Mouse (Mus musculus) megakaryocyte progenitor cell, adult 5-6 weeks (primary cell): ENCODE results near the gene Cyp4f15. TPM values are rescaled to one million over a fixed set of nuclear protein-coding genes. Genes with fewer than 3 reads are reported as not detected.

ENCODE experiments used
- total RNA-seq, 2 experiments: library from RNA; stranded (forward) in 1 of 2; stranded (reverse) in 1 of 2; fragments of 157-497, 149-512 nt in 1 of 2; fragments of 200-1000 nt in 1 of 2; gene quantifications; 2 replicates each; pipeline versions ENCODE4 v1.2.3 to v1.2.4; 2015 to 2017

The Cyp4f15 gene
- total RNA-seq, 2 experiments from 2014 or later = not detected

Other genes starting within 250 kb of the Cyp4f15 start
- gene Cyp4f39, start 232.9 kb upstream of the Cyp4f15 start, total RNA-seq (2015) = 0.17 TPM in 1 of 2 replicates, not detected in the other
- 0.42 and 0.81 TPM in 2 replicates for gene Cyp4f39, start 232.9 kb upstream of the Cyp4f15 start, total RNA-seq (2017)
- gene Cyp4f17, start 179.6 kb upstream of the Cyp4f15 start, total RNA-seq (2015) = 0.32 and 1.2 TPM in 2 replicates
- 0.29 and 1.5 TPM in 2 replicates for gene Cyp4f17, start 179.6 kb upstream of the Cyp4f15 start, total RNA-seq (2017)
- 11.1 and 11.6 TPM in 2 replicates for gene Cyp4f16, start 149.1 kb upstream of the Cyp4f15 start, total RNA-seq (2015)
- gene Cyp4f16, start 149.1 kb upstream of the Cyp4f15 start, total RNA-seq (2017) = 11.2 and 13.7 TPM in 2 replicates
- gene Cyp4f37, start 64.3 kb upstream of the Cyp4f15 start, total RNA-seq (2015) = not detected in 2 replicates
- gene Cyp4f37, start 64.3 kb upstream of the Cyp4f15 start, total RNA-seq (2017) = not detected in 2 replicates
- not detected in 2 replicates for gene Cyp4f40, start 26.7 kb upstream of the Cyp4f15 start, total RNA-seq (2015)
- gene Cyp4f40, start 26.7 kb upstream of the Cyp4f15 start, total RNA-seq (2017) = not detected in 2 replicates
- gene Zfp871, start 102.7 kb downstream of the Cyp4f15 start, total RNA-seq (2015) = 34.8 and 39.1 TPM in 2 replicates
- 22.2 and 24.4 TPM in 2 replicates for gene Zfp871, start 102.7 kb downstream of the Cyp4f15 start, total RNA-seq (2017)
- not detected in 2 replicates for gene Zfp811, start 124.3 kb downstream of the Cyp4f15 start, total RNA-seq (2015)
- gene Zfp811, start 124.3 kb downstream of the Cyp4f15 start, total RNA-seq (2017) = not detected in 2 replicates
- gene Zfp799, start 144.6 kb downstream of the Cyp4f15 start, total RNA-seq (2015) = 4.9 and 7.9 TPM in 2 replicates
- gene Zfp799, start 144.6 kb downstream of the Cyp4f15 start, total RNA-seq (2017) = 3.5 and 8.3 TPM in 2 replicates
- 3.6 and 4.1 TPM in 2 replicates for gene Zfp870, start 206.0 kb downstream of the Cyp4f15 start, total RNA-seq (2015)
- gene Zfp870, start 206.0 kb downstream of the Cyp4f15 start, total RNA-seq (2017) = 2.0 and 2.8 TPM in 2 replicates
- not detected in 2 replicates for gene Cyp4f14, start 231.7 kb downstream of the Cyp4f15 start, total RNA-seq (2015)
- gene Cyp4f14, start 231.7 kb downstream of the Cyp4f15 start, total RNA-seq (2017) = not detected in 2 replicates